Mouse (Mus musculus): ENCODE results near the gene Tmx1.
A peak's percentile ranks its signal among the peaks of the same experiment; 100 is the strongest.

Tmx1 gene

DNA sequence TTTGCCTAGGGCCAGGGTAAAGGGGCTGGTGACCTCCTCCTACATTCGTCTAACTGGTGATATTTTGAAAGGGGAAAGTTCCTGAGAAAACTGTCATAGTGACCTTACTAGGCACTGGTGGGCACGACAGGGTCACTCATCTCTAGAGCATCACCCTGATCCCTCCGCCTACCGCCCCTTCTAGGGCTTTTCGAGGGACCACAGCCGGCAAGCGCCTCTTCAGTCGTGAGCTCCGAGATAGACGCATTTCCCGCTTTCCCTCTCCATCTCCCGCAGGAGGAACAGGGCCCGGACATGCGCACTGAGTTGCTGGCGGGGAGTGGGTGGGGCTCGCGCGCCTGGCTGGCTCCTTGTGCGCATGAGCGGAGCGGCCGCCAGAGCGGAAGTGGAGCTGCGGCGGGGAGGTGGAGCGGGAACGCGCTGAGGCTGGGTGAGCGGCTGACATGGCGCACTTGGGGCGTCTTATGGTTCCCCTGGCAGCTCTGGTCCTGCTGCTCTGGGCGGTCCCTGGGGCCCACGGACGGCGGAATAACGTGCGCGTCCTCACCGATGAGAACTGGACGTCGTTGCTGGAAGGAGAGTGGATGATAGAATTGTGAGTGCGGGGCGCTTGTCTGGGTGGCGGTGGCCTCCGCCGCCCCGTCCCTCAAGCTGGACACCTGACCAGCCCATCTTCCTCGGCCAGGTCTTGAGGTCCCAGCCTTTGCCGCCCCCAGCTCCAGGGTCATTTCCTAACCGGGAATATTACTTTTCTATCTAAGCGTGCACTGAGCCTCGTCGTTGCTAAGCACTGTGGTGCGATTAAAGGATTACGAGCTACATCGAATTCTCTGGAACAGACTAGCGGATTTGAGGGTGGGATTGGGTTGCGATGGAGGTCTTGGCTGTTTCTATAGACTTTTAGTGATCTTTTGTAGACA, at the start of gene Tmx1:
Tmx1 (plus strand) TSS at position 370 of the 920 bp plus-strand sequence.
- peak; percentile 98 for DNase-seq

DNA sequence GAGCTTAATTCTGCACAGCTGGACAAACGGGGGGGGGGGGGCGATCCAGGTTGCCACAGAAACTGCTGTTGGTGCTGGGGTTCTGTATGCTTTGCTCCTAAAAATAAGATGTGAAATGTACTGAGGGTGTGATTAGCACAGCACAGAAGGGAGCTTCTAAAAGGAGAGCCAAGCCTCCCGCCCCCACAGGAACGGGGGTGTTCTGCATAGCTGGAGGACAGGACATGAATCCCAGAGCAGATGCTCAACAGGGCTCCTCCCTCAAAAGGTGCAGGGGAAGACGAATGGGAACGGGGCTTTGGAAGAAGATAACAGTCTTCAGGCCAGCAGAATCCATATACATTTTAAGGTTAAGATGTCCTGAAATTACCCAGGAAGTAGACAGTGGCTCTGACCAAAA, 48.6 kb upstream of the Tmx1 start:
- DNase-seq = no peak

DNA sequence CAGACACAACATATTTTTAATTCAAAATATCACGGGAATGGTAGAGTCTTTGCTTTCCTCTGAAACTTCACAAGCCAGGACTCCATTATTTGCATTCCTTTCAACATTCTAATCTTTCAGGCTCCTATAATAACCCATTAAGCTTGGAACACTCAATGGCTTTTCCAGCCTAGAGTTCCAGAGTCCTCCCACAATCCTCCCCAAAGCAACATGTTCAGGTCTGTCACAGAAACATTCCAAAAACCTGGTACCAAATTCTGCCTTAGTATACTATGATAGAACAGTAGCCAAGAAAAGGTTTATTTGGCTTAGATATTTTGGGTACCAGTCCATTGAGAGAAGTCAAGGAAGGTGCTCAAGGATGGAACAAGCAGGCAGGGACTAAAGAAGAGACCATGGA, 44.5 kb upstream of the Tmx1 start:
- no peak for DNase-seq

DNA sequence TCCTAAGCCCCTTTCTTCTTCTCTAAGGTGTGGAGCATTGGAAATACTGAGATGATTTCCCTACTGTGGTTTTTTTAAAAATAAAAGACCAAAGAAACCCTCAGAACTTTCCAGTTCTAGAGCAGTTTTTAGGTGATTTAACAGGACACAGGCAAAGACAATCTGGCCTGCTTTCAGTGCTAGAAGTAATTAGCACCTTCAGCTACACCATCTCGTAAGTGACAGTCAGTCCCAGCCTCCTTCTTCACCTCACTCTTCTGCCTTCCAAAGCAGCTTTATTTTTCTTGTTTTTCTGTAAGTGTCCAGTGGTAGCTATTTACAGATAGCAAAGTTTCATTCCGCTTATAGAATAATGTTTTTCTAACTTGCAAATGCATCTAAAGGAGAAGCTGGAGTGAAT, 43.3 kb upstream of the Tmx1 start:
- DNase-seq = no peak

DNA sequence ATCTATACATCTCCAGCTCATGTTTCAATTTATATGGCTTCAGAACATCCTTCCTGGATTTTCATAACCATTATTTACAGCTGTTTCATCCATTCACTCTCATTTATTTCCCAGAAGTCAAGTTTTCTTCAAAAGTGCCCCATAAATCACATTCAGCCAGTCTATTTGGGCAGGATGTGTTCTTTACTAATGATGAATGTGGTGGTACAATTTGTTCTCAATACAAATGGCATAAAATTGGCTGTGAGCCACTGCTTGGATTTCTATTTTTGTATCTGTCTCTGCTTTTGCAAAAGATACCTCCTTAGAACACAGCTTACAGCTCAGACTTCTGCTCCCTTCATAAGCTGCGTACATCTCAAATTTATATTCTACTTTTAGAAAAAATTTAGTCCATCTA, 32.7 kb upstream of the Tmx1 start:
- peak; percentile 16 for DNase-seq

DNA sequence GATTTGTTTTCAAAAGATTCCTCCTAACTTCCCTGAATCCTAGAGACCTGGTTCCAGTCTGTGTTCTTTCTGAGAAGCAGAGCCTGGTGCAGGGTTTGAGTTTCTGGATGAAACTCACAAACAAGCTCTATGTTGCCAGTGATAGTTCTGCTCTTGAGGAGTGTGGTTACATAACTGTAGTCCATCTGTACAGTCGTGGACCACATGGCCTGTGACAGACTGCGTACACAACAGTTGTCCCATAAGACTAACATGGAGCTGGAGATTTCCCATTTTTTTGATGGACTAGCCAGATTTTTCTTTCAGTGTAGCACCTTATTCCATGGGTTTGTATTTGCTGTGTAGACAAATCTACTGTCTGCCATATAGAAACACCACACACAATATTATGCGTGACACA, 31.9 kb upstream of the Tmx1 start:
- no peak for DNase-seq

DNA sequence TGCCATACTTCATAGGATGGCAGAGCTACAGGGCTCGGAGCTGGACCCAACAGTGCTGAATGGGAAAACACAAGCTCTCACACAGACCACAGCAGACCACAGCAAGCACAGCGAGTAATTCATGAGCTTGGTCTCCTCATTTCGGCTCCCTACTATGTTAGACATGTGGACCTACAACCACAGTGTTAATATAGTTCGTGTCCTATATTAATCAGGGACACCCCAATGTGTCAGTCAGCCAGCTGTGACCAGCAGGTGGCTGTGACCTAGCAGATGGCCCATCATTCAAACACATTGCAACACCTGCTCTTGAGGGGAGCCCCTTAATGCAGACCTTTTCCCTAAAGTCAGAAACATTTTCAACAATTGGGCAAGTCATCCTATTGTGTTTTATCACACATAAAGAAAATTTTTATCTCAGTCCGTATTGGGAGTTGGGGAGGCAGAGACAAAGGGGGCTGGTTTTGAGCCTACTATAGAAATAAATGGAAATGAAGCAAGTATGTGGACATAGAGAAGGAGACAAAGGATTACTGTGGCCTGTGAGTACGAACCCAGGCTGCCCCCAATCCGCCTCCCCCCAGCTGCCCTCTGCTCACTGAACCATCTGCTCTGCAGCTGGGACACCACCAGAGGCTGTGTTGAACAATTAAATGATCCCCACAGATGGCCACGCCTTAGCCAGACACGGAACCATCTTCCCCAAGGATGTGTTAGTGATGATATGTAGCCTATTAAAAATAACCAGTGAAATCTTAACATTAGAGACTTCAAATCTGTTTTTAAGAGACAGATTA, 30.4 kb upstream of the Tmx1 start:
- DNase-seq = no peak

DNA sequence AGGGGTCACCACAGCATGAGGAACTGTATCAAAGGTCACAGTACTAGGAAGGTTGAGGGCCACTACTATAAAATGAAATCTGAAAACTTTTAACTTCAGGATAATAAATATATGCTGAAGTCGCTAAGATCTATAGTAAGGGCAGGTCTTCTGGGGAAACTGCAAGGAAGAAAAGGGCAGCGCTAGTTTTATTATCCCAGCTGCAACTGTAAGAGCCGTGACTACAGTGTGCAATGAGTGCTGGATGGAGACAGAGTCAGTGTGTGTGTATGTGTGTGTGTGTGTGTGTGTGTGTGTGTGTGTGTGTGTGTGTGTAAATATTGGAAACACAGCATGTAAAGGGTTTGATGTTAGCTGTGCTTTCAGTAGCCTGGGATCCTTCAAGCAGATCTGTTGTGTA, 25.0 kb upstream of the Tmx1 start:
- DNase-seq = no peak

DNA sequence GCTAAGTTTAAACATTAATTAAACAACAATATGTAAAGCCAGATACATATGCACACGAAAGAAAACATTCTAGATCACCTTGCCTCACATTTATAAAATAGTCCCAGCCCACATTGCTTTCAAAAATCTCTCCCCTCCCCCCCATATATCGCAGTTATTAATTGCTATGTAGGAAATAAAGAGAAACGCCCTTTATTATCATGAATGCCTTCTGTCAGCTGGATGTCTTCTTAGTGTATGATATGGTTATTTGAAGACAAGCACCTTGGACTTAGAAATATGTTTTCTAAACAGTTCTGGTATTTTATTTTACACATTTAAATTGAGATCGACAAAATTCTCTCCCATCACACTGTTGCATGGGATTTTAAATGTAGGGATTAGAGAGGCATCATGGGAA, 23.3 kb upstream of the Tmx1 start:
- DNase-seq = no peak

DNA sequence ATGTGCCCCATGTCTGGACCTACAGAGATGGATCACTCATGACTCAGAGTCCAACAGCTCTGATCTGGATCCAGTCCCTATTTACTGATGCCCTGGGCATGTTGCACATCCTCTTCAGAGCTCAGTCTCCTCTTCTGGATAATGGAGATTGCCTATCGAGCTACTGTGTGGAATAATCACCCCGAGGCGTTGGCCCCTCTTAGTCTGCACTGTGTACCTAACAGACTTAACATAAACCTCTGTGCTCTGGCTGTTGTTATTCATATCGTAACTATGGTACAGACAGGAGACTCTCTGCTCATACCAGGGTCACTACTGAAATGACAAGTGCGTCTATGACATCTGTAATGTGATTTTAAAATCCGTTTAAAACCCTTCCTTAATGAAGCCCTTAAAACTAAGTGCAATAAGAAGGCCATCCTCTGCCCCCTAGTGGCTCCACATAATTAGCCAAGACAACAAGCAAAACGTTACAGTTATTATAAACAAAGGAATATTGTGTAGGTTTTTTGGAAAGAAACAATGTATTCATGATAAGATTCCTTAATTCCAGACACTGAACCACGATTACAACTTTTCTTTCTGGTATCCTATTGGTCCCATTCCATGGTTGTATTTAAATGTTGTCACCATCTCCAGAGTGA, 22.5 kb upstream of the Tmx1 start:
- peak; percentile 39 for DNase-seq

DNA sequence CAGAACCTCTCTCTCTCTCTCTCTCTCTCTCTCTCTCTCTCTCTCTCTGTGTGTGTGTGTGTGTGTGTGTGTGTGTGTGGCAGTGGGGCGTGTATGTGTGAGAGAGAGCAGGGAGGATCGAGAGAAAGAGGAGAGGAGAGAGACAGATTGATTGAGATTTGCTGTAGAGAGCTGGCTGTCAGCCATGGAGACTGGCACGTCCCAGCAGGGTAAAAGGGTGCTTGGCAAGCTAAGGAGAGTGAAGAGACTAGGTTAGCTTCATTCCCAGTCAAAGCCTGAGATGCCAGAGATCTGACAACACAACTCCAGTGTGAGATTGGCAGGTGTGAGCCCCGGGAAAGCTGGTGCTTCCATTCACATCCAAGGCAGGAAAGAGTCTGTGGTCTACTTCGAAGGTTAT, 21.5 kb upstream of the Tmx1 start:
- DNase-seq = no peak

DNA sequence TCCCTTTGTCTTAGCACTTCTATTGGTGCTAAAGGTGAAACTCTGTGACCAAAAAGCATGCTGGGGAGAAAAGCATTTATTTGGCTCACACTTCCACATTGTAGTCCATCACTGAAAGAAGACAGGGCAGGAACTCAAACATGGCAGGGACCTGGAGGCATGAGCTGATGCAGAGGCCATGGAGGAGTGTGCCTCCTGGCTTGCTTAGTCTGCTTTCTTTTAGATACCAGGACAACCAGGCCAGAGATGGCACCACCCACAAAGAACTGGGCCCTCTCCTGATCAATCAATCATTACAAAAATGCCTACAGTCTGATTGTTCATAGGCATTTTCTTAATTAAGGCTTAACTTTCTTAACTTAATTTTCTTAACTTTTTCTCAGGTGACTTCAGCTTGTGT, 2.9 kb upstream of the Tmx1 start:
- no peak for DNase-seq

DNA sequence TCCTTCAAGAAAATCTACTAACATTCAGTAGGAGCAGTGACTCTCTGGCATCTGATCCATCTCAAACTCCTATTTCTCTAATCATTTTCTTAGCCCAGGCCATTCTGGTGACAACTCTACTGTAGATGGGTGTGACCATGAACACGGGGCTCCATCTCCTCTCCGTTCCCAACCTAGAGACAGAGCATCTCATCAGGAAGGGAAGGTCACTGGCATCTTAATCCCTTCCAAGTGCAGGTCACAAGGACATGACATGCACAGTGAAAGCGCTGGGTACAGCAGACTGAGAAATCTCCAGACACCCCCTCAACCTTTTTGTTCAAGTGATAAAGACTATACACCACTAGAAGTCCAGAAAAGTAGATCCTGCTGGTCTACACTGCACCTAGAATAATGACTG, 1.4 kb upstream of the Tmx1 start:
- no peak for DNase-seq

DNA sequence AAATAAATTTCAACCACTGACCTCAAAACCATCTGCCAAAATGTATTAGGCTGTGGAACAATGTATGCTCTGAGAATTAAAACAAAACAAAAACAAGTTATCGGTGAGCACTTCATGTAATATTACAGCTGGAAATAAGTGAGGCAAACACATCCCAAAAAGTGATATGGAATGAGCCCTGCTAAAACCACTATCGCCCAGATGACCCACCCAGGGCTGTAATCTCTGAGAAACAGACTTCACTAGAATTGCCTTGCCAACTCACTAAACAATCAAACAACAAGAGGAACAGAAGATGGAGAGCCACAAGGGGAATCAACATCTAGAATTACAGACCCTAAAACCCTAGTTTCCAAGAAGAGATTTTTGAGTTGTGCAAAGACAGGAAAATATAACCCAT, 752 bp upstream of the Tmx1 start:
- no peak for DNase-seq

DNA sequence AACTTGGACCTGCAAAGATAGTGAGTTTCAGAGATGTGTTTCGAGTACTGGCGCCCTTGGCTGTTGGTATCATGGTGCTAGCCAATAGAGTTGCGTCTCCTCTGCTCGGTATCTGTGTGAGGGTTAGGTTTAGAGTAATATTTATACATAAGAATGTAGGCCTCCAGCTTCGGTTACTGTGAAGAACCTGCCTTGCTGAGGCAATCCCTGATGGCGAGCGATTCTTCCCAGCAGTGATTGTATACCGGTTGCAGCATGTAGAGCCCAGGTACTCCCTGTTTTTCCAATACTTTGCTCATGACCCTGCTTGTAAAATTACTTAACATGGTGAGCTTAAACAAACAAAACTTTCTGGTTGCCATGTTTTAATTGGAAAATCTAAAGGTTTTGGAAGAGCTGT, 2.3 kb downstream of the Tmx1 start:
- DNase-seq = no peak

DNA sequence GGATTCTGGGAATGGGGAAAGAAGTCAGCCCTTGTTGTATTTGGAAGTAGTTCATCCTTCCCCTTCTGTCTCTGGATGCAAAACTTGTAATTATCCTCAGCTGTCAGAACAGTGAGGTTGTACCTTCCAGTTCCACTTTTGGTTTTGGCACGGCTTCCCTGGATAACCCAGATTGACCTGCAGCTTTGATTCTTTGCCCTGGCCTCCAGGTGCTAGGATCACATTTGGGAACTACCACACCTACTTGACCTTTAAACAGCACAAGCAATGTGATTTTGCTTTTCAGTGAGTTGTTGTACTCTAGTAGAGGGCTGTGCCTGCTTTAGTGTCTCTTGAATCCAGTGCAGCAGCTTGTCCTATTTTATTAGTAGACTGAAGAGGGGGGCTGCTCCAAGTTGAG, 6.7 kb downstream of the Tmx1 start:
- no peak for DNase-seq

DNA sequence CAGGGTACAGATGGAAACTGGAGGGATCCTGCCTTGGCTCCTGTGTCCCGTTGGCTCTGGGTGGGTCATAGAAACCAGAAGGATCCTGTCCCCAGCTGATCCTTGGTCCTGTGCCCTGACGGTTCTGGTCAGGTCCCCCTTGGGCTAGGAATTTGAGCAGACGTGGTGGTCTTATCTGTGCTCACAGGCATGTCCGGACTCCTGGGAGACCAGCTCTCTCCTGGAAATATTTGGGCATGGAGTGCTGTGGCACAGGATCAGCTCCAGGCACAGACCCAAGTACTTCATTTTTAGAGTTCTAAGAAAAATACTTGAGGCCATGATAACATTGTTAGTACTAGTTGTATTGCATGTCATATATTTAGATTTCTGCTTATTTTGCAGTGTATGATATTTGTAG, 11.1 kb downstream of the Tmx1 start:
- DNase-seq = no peak

DNA sequence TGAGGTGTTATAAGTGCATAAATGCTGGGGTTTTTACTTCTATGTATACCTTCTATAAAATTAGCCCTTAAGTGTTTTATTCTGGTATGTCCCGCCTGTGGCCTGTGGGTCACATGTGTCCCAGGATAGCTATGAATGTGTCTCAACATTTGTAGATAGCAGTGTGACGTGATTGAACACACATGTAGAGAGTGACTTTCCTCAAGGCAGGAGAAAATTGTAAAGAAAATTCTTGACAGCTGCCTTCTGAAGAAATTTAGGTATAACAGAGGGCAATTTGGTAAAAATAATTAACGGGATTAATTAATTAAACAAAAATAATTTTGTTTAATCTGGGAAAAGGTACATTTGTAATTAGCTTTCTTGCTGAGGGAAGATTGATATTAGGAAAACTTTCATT, 22.4 kb downstream of the Tmx1 start:
- DNase-seq = no peak

DNA sequence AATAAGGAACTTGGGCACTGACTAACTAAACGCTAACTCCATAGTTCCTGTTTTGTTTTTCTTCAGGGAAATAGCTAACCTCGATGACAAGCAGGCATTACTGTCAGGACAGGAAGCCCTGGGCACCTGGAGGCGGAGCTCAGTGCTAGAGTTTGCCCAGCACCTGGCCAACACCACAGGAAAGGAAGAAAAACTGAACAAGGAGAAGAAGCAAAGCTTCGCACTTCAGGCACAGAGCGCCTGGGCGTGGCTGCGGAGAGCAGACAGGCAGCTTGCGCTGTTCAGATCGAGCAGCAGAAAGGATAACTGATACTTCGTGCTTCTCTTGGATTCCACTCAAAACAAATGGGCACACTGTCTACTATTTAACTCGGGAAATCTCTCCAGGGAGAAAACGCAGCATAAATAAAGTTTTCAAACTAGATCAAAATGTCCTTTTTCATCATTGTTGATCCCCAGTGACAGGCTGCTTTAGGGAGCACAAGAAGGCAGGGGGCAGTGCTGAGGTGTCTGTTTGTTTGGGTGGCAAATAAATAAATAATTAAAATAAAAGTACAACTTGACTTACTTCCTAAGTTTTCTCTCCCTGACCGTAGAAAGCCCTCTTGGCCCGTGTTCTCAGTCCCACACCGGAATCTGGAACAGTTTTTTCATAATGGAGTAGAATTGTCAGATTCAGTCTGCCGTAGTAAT, 24.1 kb downstream of the Tmx1 start:
- DNase-seq = peak; percentile 14

DNA sequence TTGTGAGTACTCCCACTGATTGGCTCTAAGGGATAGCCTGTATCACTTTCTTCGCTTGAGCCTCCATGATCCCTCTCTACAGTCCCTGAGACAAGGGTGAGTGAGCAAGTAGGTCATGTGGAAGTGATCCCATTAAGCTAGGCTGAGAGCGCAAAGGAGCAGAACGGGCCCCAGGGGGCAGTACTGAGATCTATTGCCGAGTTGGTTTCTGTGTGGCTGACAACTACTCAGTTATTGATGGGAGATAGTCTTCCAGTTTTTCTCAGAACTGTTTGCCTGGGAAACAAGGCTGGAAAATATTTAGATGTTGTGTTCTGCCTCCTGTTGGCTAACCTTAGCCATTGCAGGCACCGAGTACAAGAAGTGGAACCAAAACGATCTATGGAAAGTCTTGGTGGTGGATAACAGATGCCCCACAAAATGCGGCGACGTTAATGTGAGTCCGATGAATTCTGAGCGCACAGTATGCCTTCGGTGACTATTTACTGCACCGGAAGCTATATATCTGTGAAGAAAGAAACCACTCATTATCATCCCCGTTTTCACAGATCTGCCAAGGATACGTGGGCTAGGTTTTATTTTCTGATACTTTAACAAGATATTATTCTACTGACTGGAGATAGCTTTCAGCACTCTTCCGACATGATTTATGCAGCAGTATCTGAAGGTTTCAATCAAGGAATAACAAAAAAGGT, 24.8 kb downstream of the Tmx1 start:
- peak; percentile 59 for DNase-seq

DNA sequence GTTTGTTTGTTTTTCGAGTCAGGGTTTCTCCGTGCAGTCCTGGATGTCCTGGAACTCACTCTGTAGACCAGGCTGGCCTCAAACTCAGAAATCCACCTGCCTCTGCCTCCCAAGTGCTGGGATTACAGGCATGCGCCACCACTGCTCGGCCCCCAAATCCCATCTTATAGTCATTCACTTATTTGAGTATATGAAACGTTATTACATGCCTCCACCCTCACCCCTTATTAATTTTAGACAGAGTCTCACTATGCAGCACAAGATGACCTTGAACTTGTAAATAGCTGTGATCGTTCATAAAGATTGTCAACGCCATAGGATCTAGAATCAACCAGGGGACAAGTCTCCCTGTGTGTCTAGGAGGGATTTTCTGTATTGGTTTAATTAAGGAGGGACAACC, 33.1 kb downstream of the Tmx1 start:
- DNase-seq = no peak

DNA sequence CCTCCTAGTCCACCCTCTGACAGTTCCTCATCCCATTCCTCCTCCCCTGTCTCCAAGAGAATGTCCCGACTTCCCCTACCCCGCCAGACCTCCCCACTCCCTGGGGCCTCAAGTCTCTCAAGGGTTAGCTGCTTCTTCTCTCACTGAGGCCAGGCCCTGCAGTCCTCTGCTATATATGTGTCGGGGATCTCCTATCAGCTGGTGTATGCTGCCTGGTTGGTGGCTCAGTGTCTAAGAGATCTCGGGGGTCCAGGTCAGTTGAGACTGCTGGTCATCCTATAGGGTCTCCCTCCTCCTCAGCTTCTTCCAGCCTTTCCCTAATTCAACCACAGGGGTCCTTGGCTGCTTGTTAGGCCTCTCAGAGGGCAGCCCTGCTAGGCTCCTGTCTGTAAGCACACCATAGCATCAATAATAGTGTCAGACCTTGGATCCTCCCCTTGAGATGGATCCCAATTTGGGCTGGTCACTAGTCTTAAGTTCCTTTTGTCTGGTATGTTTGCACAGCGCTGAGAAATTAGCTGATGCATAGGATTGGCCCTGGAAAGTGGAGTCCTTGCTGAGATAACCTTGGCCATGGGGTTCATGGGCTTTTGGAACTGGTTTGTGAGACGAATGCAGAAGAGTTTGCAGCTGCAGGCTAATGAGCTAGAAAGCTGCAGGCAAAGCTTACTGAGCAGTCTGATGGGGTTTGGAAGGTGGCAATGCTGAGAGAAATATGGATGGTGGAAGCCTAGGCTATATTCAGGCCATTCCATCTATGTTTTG, 34.0 kb downstream of the Tmx1 start:
- no peak for DNase-seq
